Mouse (Mus musculus): ENCODE measurements around the gene Nudt6. TPM values are rescaled to one million over a fixed set of nuclear protein-coding genes. Genes with fewer than 3 reads are reported as not detected.

Nudt6 gene
- polyA plus RNA-seq, 1 experiment from 2014 or later, result 5.9 TPM

Other genes starting within 250 kb of the Nudt6 start
- gene Il21, start 187.6 kb downstream of the Nudt6 start, polyA plus RNA-seq (2015; fragmentation: Nextera tagmentation; extraction: Ambion mirVana), result not detected in 2 replicates
- gene Bbs12, start 107.7 kb downstream of the Nudt6 start, polyA plus RNA-seq (2015; fragmentation: Nextera tagmentation; extraction: Ambion mirVana), result 5.2 and 5.7 TPM in 2 replicates
- 2.0 and 2.1 TPM in 2 replicates for gene Cetn4, start 107.5 kb downstream of the Nudt6 start, polyA plus RNA-seq (2015; fragmentation: Nextera tagmentation; extraction: Ambion mirVana)
- gene Fgf2, start 71.9 kb downstream of the Nudt6 start, polyA plus RNA-seq (2015; fragmentation: Nextera tagmentation; extraction: Ambion mirVana), result 0.37 and 0.69 TPM in 2 replicates
- 33.7 and 34.7 TPM in 2 replicates for gene Spata5, start 315 bp downstream of the Nudt6 start, polyA plus RNA-seq (2015; fragmentation: Nextera tagmentation; extraction: Ambion mirVana)
- 4.3 and 5.6 TPM in 2 replicates for gene Spry1, start 219.7 kb upstream of the Nudt6 start, polyA plus RNA-seq (2015; fragmentation: Nextera tagmentation; extraction: Ambion mirVana)